Mouse (Mus musculus) macrophage (primary cell): Measurements from ENCODE around the gene Cldn19. TPM values are rescaled to one million over a fixed set of nuclear protein-coding genes. Genes with fewer than 3 reads are reported as not detected.

Experiments used
- H3K27ac ChIP-seq: fragments of 350-480 bp; formaldehyde crosslinking; 2 replicates; pipeline ENCODE4 v1.9.0; 2021
- H3K36me3 ChIP-seq: fragments of 350-480 bp; formaldehyde crosslinking; 2 replicates; pipeline ENCODE4 v1.9.0; 2021; ENCODE audit errors: inconsistent target
- H3K4me3 ChIP-seq: fragments of 350-480 bp; formaldehyde crosslinking; 2 replicates; pipeline ENCODE4 v1.9.0; 2021; ENCODE audit errors: inconsistent target
- H3K79me2 ChIP-seq: fragments of 350-480 bp; formaldehyde crosslinking; 2 replicates; pipeline ENCODE4 v1.9.0; 2021; ENCODE audit errors: inconsistent target
- WGBS: methylation state at CpG from one replicate; pipeline ENCODE4 v1.1.7; 2026; ENCODE audit warnings: inconsistent platforms; ENCODE audit not compliant: missing documents; 5-methylcytosine and 5-hydroxymethylcytosine counted together
- polyA plus RNA-seq: library from polyadenylated mRNA; stranded (reverse); fragments of 250-400 nt; gene quantifications from 3 replicates; pipeline ENCODE4 v1.2.4, GENCODE M21; 2018; ENCODE audit warnings: inconsistent platforms

Gene Cldn19
- polyA plus RNA-seq, 1 experiment from 2014 or later: not detected

DNA sequence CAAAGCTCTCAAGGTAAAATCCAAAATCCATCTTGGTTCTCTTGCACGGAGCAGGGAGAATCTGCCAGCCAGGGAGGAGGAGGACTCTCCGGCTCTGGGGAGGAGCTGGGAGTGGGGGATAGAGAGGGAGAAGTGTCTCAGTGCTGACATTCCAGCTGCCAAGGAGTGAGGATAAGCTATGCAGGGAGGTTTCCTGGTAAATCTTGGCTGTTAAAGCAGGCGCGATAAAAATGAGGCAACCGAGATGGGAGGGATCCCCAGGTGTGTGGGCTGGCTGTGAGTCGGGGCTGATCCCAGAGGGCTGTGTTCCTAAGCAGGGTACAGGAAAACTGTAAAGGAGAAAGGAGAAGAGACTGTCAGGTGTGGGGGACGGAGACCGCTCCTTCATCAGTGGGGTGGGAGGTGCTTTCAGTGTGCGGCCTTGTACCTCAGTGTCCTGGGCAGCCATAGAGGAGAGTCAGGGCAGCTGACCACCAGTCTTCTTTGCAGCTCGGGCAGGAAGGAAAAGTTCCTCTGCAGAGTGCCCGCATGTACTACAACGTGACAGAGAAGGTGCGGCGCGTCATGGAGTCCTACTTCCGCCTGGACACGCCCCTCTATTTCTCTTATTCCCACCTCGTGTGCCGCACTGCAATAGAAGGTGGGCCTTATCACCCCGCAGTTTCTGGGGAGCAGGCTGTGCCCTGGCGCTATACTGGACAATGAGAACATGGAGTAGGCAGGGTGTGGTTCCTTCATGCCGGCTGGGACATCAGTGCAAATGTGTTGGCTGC, 10.6 kb upstream of the Cldn19 start:
- H3K36me3 ChIP-seq: 0 out of 2 replicates have a peak, but pooled peaks cover 6% of the 10 kb centered on the region

DNA sequence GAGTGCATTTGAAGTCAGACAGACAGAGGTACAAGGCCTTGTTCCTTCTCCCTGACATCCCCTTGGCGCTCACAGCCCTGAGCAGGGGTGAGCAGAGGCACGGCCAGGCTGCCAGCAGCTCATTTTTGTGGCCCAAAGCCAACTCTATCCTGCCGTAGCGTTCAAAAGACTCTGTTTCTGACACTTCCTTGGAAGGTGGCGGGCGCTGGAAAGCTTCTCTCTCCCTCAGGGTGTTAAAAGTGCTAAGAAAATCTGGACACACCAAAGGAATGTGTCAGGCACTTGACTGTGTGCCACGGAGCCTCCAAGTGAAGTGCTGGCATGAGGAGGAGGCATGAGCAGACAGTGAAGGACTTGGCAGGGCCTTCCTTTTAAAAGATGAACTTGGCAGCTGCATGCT, 9.7 kb upstream of the Cldn19 start:
- H3K36me3 ChIP-seq: 0 out of 2 replicates have a peak, but pooled peaks cover 6% of the 10 kb centered on the region
- 94% methylated on average over 7 of the region's 7 CpGs for WGBS
- H3K27ac ChIP-seq: no peak overlapping the region
- H3K4me3 ChIP-seq: no peak overlapping the region
- H3K79me2 ChIP-seq: no peaks in the 10 kb centered on the region

More for the DNA sequence above, 10.6 kb upstream of the Cldn19 start:
- Histone ChIP-seq H3K4me3 (no peak overlapping the region), H3K79me2 (no peaks in the 10 kb centered on the region), H3K27ac (no peak overlapping the region)
- 96% methylated on average over 20 of the region's 22 CpGs for WGBS

DNA sequence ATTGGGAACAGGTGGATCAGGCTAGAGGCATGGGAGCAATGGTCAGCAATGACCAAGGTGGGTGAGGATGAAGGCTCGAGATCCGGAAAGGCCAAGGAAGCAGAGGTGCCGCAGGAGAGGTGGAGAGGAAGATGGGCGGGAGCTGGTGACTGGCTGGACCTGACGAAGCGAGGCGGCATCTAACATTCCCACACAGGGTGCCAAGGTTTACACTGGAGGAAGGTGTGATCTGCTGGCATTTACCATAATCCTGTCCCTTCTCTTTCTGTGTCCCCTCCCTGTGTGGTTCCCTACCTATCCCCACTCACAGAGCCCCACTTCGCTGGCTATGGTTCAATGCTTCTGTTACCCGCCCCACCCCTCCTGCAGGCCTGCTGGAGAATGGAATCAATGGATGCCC, 9.3 kb upstream of the Cldn19 start:
- WGBS: 96% methylated on average over 9 of the region's 9 CpGs
- no peak overlapping the region for H3K4me3 ChIP-seq
- no peaks in the 10 kb centered on the region for H3K79me2 ChIP-seq
- 0 out of 2 replicates have a peak, but pooled peaks cover 6% of the 10 kb centered on the region for H3K36me3 ChIP-seq
- H3K27ac ChIP-seq: no peak overlapping the region

DNA sequence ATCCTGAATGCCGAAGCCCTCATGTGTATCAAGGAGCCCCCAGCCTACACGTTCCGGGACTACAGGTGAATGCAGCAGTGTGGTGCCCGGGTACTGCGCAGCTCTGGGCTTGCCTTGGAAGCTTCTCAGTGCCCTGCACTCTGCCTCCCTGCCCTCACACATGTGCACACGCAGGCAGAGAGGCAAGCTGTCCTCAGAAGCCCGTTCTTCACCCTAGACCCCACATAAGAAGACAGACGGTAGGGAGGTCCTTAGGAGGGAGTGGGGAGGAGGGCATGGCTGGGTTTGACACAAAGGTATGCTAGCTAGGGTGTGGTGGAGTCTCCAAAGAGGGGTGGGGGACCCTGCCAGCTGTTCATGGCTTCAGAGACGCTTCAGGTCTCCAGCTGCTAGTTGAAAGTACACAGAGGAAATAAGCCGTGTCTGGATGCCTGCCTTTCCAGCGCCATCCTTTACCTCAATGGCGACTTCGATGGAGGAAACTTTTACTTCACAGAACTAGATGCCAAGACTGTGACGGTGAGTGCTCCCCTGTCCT, 8.5 kb upstream of the Cldn19 start:
- no peak overlapping the region for H3K4me3 ChIP-seq
- no peaks in the 10 kb centered on the region for H3K79me2 ChIP-seq
- no peak overlapping the region for H3K27ac ChIP-seq
- H3K36me3 ChIP-seq: 0 out of 2 replicates have a peak, but pooled peaks cover 4% of the 10 kb centered on the region
- 89% methylated on average over 14 of the region's 14 CpGs for WGBS

DNA sequence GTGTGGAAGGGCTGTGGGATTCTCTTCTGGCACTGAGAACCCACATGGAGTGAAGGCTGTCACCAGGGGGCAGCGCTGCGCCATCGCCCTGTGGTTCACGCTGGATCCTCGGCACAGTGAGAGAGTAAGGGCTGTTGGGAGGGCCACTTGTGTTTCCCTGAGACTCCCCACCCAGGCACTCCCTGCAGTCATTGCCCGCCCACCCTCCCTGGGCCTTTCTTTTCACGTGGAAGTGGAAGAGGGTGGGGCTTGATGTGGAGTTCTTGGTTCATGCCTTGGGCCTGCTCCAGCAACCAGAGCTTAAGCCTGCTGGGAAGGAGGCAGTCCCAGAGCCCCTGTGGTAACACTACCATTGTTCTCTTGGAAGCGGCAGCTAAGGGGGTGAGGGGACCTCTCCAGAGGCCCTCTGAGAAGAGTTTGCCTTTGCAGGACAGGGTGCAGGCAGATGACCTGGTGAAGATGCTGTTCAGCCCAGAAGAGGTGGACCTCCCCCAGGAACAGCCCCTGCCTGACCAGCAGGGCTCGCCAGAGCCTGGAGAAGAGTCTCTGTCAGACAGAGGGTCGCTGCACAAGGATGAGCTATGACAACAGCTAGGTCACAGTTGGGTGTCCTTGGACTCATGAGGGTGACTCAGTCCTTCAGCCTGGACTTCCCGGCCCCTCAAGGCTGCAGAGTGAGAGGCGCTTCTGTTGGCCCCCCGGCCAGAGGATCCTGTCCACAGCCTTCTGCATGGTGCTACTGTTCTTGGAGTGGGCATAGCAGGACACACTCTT, 7.6 kb upstream of the Cldn19 start:
- Histone ChIP-seq H3K4me3 (no peak overlapping the region), H3K36me3 (no peaks in the 10 kb centered on the region), H3K27ac (no peak overlapping the region), H3K79me2 (no peaks in the 10 kb centered on the region)
- 56% methylated on average over 13 of the region's 13 CpGs for WGBS

DNA sequence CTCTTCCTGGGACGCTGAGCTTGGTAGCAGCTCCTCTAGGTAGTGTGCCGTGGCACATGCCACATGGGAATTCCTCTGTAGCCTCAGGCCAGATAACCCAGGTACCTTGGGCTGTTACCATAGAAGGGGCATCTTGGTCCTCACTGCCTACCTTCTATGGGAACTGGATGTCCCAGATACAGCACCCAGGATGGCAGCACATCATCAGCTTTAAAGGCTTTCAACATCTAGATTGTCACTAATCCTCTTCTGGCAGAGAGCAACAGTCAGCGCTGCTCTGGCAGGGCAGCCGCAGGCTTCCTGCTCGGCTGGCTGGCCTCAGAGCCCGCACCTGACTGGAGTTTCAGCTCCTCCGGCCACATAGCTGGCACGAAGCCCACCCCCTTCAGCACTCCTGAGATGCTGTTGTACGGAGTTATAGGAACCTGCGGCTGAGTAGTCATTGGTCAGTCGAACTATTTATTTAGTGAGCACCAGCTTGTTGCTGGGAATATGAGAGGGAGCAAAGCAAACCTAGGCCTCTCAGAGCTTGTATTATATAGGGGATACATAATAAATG, 6.7 kb upstream of the Cldn19 start:
- Histone ChIP-seq H3K4me3 (no peak overlapping the region), H3K36me3 (no peaks in the 10 kb centered on the region), H3K79me2 (no peaks in the 10 kb centered on the region), H3K27ac (no peak overlapping the region)
- 95% methylated on average over 11 of the region's 11 CpGs for WGBS

DNA sequence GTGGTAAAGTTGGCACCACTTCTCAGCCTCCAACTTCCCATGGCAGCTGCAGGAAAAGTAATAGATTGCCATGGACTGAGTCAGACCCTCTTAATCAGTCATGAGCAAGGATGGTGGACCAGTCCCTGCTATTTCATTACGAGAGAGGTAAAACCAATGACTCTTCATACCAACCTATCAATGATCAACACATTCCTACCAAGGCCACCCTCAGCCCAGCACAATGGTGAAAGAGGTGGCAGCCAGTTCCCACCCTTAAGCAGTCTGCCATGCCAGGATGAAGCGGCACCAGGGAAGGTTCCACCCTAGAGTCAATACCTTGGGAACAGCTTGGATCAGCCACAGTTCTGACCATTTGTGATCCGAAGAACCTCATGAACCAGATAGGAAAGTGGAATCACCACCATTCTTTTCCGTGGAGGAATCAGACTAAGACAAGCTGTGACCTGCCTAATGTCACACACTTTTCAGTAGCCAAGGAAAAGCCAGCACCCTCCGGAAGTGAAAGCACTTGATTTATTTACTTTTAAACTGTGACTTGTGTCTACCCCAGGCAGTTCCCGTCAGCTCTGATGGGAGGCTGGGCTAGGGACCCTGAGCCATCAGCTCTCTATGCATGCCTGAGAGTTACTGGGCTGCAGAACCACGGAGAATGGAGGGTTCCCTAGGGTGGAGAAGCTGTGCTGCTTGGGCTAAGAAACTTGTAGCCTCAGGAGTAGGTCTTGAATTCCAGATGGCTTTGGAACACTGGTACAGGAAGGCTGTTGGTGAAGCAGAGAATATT, 3.0 kb upstream of the Cldn19 start:
- Histone ChIP-seq H3K36me3 (no peaks in the 10 kb centered on the region), H3K4me3 (no peak overlapping the region), H3K79me2 (no peaks in the 10 kb centered on the region), H3K27ac (no peak overlapping the region)
- 69% methylated on average over 7 of the region's 7 CpGs for WGBS

DNA sequence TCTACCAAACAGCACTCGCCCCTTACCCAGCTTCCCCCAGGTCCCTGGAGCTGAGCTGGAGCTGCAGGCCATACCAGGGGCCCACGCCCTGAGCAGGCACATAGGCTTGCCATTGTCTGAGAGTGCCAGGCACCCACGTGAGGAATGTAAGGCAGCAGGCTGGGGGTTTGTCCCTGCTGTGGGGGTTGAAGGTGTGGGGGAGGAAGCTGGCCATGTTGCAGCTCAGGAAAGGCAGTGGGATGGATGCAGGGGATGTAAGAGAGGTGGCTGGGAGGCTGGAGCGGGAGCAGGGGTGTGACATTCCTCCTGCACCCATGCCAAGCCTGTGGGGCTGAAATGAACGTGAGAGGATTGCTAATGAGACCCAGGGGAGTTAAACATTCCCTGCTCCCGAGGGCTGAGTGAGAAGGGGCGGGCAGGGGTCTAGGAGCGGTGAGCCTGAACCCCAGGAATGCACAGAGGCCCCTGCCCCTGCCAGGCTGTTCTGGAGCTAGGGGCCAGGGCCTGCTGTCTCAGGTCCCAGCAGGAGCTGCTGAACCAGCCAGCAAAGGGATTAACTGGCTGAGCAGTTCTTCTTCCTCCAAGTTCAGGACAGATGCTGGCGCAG, 1.1 kb upstream of the Cldn19 start:
- Histone ChIP-seq H3K27ac (no peak overlapping the region), H3K4me3 (no peak overlapping the region), H3K79me2 (no peaks in the 10 kb centered on the region), H3K36me3 (no peaks in the 10 kb centered on the region)
- WGBS: 89% methylated on average over 9 of the region's 9 CpGs

DNA sequence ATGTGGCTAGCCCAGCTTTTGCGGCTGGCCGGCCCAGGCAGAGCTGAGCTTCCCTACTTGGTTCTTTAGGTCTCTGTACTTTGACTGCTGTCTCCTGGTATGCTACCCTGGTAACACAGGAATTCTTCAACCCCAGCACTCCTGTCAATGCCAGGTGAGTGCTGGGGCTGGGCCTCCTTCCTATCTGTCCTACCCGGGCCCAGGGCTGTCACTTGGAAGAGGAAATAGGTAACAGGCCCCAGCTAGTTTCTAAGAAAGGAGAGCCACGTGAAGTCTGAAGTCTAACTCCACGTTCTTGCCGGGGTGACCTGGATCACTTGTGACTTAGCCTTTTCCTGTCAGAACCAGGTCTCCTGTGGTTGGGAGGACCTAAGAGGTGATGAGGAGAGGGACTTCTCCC, 1.9 kb downstream of the Cldn19 start:
- H3K36me3 ChIP-seq: no peaks in the 10 kb centered on the region
- H3K4me3 ChIP-seq: no peak overlapping the region
- no peak overlapping the region for H3K27ac ChIP-seq
- H3K79me2 ChIP-seq: no peaks in the 10 kb centered on the region
- WGBS: 54% methylated on average over 6 of the region's 6 CpGs

DNA sequence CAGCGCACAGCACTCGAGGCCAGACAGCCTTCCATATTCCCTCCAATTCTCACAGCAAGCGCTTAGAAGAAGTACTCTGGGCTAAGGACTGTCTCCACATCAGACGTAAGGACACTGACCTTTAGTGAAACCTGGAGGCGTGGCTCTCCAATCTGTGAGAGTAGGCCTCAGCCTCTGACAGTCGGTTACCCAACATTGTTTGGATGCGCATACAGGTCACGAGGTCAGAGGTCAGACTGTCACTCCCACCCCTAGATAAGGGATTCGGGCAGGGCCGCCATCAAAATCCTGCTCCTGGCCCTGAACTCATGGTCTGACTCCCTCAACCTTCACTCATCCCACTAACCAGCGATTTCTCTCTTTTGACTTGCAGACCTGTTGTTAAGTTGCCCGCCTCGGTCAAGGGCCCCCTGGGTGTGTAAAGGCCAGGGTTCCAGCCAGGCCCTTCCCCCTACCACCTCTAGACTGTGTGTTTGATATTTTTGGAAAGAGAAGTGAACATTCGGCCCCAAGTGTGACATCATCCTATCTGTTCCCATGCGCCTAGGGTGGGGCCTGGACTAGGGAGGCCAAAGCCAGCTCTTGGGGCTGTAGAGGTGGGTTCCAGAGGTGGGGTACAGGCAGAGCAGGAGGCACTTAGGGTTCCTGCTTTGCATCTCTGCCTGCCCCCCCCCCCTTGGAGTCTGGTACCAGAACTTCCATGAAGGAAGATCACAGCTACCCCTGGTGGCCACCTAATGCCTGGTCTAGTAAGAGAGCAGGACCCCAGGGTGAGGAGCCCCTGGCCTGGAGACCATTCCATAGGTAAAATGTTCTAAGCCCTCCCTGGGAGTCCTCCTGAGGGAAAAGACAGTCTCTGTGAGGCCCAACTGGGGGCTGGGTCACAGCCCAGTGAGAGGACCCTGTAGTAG, 4.4 kb downstream of the Cldn19 start:
- Histone ChIP-seq H3K36me3 (no peaks in the 10 kb centered on the region), H3K79me2 (no peaks in the 10 kb centered on the region)
- WGBS: 90% methylated on average over 15 of the region's 15 CpGs

DNA sequence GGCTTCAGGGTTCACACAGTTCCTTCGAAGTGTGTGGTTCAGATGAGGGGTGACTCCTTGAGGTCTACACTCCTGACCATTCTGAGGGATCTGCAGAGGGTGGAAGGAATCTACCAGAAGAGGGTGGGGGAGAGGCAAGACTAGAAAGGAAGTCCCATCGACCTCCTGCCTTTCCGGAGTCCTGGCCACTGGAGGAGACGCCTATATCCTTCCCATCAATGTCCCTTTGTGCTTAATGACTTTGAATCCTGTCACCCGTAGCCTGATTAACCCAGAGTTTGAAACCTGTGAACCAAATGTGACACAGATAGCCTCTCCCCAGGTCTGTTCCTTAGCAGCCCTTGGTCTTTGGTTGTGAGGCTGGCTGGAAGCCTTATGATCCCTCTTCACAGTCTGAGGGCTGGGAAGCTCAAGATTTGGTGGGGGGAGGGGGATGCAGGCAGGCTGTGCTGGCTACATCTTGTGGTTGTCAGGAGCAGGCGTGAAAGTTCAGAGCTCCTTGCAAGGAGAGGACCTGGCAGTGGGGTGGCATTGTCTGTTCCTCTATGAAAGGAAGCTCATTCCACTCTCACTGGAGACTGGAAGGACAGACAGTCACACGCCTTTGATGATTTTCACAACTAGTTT, 6.0 kb downstream of the Cldn19 start:
- no peak overlapping the region for H3K4me3 ChIP-seq
- H3K27ac ChIP-seq: no peak overlapping the region
- no peaks in the 10 kb centered on the region for H3K79me2 ChIP-seq
- WGBS: 51% methylated on average over 7 of the region's 7 CpGs
- no peaks in the 10 kb centered on the region for H3K36me3 ChIP-seq

More for the DNA sequence above, 4.4 kb downstream of the Cldn19 start:
- Histone ChIP-seq H3K27ac (no peak overlapping the region), H3K4me3 (no peak overlapping the region)

DNA sequence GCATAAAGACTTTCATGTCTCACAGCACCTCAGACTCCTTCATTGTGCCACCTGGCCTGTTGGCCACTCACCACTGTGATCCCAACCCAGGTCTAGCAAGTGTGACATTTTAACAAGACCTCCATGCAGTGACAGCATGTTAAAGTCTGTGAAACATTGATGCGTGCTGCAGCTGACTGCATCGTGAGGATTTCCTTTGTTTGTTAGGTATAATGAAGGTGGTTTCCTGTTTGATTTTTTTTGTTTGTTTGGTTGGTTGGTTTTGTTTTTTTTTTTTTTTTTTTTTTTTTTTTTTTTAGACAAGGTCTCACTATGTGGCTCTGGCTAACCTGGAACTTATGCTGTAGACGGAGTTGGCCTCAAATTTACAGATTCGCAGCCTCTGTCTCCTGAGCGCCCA, 7.3 kb downstream of the Cldn19 start:
- H3K27ac ChIP-seq: no peak overlapping the region
- WGBS: 96% methylated on average over 5 of the region's 5 CpGs
- H3K36me3 ChIP-seq: no peaks in the 10 kb centered on the region

DNA sequence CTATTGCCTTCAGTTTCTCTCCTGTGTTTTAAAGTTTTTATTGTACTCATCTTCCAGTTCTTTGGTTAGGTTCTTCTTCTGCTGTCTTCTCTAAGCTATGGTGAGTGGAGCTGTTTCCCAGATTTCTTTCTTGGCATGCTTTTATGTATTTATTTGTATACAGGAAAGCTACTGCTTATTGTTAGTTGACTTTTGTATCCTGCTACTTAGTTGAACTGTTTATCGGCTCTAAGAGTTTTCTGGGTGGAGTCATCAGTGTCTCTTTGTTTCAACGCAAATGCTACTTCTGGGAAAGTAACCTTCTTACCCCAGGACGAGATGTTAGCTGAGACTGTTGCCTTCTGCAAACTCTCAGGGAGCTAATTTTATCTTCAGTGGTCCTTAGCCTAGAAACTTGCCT, 8.2 kb downstream of the Cldn19 start:
- 83% methylated on average over 3 of the region's 3 CpGs for WGBS
- H3K27ac ChIP-seq: no peak overlapping the region

More for the DNA sequence above, 7.3 kb downstream of the Cldn19 start:
- Histone ChIP-seq H3K79me2 (no peaks in the 10 kb centered on the region), H3K4me3 (no peak overlapping the region)

More for the DNA sequence above, 8.2 kb downstream of the Cldn19 start:
- Histone ChIP-seq H3K4me3 (no peak overlapping the region), H3K36me3 (no peaks in the 10 kb centered on the region), H3K79me2 (no peaks in the 10 kb centered on the region)
